Mouse (Mus musculus) midbrain, embryonic 10.5 days (tissue): ENCODE data around the gene Ldlrad1. TPM values are rescaled to one million over a fixed set of nuclear protein-coding genes. Genes with fewer than 3 reads are reported as not detected.

Experiments used
- DNase-seq: peaks from one replicate; pipeline ENCODE4 v3.0.0-alpha.2; 2017; ENCODE audit warnings: low spot score
- H3K27ac ChIP-seq: fragments of 300-500 bp; sonication (generic); replicated peaks from 2 replicates; pipeline ENCODE4 v1.5.1; 2016; ENCODE audit warnings: mild to moderate bottlenecking
- H3K27me3 ChIP-seq: fragments of 300-500 bp; sonication (generic); 2 replicates; pipeline ENCODE4 v1.6.1; 2016; ENCODE audit warnings: low read depth, mild to moderate bottlenecking; ENCODE audit not compliant: poor library complexity, severe bottlenecking
- H3K36me3 ChIP-seq: fragments of 300-500 bp; sonication (generic); 2 replicates; pipeline ENCODE4 v1.6.1; 2016; ENCODE audit warnings: mild to moderate bottlenecking, moderate library complexity
- H3K4me1 ChIP-seq: fragments of 300-500 bp; sonication (generic); 2 replicates; pipeline ENCODE4 v1.6.1; 2016
- H3K4me3 ChIP-seq: fragments of 300-500 bp; sonication (generic); 2 replicates; pipeline ENCODE4 v1.5.1; 2016; ENCODE audit warnings: mild to moderate bottlenecking, moderate library complexity
- H3K9me3 ChIP-seq: fragments of 300-500 bp; sonication (generic); replicated peaks from 2 replicates; pipeline ENCODE4 v1.6.1; 2016; ENCODE audit warnings: mild to moderate bottlenecking
- WGBS: fragments of 180-500 bp; shearing (Covaris S2); methylation state at CpG from one replicate; pipeline ENCODE4 v1.1.7; 2016; 5-methylcytosine and 5-hydroxymethylcytosine counted together
- polyA plus RNA-seq: library from polyadenylated mRNA; unstranded; fragments of >200 nt; fragmentation: Nextera tagmentation; extraction: Ambion mirVana; gene quantifications from 2 replicates; pipeline ENCODE4 v1.2.1, GENCODE M21; 2016

Gene Ldlrad1
- polyA plus RNA-seq, 1 experiment from 2014 or later, result not detected

DNA sequence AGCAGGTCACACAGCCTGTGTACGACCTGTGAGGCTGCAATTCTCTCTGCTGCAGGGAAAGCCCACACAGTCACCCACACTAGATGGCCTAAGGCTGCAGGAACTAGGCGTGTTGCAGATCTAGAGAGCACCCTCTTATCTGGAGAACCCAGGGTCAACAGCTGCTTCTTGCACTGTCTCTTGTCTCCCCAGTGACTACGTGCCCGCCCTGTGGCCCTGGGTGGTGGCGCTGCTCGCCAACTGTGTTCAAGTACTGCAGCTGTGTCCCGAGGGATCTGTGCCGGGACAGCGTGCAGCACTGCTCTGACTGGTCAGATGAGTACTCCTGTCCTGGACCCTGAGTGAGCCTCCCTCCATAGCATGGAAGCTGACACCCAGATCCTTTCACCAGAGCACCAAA, 8.6 kb downstream of the Ldlrad1 start:
- Histone ChIP-seq H3K36me3 (no peaks in the 10 kb centered on the region), H3K27ac (no peak overlapping the region), H3K9me3 (no peaks in the 10 kb centered on the region), H3K4me1 (no peaks in the 10 kb centered on the region), H3K27me3 (no peaks in the 10 kb centered on the region), H3K4me3 (no peak overlapping the region)
- WGBS, result 88% methylated on average over 9 of the region's 9 CpGs
- no peak for DNase-seq

DNA sequence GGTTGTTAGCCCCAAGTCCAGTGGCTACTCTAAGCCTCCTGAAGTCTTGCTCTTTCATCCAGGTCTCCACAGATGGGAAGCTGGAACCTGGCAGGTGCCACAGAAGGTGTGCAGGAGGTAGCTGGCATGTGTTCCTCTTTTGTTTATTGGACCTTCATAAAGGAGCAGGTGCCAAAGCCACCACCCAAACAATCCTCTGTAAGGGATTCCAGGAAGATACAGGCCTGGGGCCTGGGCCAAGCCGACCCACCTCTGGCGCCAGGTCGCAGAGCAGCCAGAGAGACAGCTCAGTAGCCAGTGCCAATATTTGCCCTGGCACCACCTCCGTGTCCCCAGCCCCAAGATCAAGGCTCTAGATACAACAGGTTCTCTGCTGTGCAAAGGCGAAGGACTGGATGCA, 12.5 kb downstream of the Ldlrad1 start:
- H3K27me3 ChIP-seq, result no peaks in the 10 kb centered on the region
- H3K4me3 ChIP-seq, result no peak overlapping the region
- no peak for DNase-seq
- WGBS, result 89% methylated on average over 5 of the region's 5 CpGs
- no peaks in the 10 kb centered on the region for H3K36me3 ChIP-seq
- H3K27ac ChIP-seq, result no peak overlapping the region
- H3K9me3 ChIP-seq, result no peaks in the 10 kb centered on the region
- no peaks in the 10 kb centered on the region for H3K4me1 ChIP-seq

DNA sequence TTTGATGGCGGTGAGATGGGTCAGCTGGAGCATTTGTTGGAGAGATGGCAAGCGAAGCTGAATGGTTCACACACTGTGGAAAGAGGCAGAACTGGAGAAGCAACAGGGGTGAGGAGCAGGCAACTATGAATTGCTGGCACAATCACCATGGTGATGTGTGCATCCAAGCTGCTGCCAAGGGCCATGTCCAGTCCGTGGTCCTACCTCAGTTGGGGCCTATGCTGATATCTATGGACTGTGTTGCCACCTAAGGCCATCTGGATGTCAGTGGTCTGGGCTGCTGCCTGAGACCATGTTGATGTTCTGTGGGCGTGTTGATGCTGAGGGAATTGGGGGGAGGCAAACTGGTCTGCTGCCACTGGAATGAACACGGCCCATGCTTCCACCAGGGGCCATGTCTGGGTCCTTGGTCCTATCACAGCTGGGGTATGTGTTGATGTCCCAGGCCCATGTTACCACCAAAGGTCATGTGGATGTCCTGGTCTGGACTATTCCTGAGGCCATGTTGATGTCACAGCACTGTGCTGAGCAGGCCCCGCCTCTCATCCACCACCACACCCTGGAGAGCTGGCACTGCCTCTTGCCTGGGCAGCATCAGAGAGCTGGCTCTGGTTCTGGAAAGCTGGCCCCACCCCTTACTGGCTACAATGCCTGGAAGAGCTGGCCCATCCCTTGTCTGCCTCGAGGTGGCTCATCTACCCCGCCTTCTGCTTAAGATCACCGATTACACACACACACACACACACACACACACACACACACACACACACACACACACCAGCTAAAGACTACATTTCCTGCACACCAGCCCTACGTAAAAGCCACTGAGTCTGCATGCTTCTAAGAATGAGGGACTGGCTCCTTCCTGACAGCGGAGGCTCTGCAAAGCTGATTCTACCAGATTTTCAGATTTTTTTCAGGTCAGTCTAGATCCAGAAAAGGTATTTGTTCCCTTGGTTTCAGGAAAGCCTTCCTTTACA, 14.5 kb downstream of the Ldlrad1 start:
- Histone ChIP-seq H3K9me3 (no peaks in the 10 kb centered on the region), H3K4me3 (no peak overlapping the region), H3K4me1 (no peaks in the 10 kb centered on the region), H3K27ac (no peak overlapping the region), H3K36me3 (no peaks in the 10 kb centered on the region), H3K27me3 (no peaks in the 10 kb centered on the region)
- DNase-seq, result no peak
- 87% methylated on average over 11 of the region's 11 CpGs for WGBS

DNA sequence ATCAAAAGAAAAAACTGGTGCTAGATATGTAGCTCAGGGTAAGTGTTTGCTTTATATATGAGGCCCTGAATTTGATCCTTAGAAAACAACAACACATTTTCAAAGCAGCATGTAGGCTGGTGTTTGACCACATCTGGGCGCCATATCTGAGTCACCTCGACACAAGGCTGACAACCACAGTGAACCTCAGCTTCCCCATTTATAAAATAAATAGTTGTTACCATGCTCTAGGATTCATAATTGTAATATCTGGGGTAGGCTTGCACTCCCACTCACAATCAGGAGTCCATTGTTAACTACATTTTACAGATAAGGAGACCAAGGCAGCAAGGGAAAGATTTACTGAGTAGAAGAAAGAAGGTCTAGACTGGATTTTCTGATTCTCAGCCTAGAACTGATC, 17.3 kb downstream of the Ldlrad1 start:
- Histone ChIP-seq H3K4me3 (no peak overlapping the region), H3K27me3 (no peaks in the 10 kb centered on the region), H3K4me1 (no peaks in the 10 kb centered on the region), H3K9me3 (no peaks in the 10 kb centered on the region), H3K36me3 (0 out of 2 replicates have a peak, but pooled peaks cover 2% of the 10 kb centered on the region), H3K27ac (no peak overlapping the region)
- DNase-seq, result no peak
- 91% methylated on average over 2 of the region's 2 CpGs for WGBS

DNA sequence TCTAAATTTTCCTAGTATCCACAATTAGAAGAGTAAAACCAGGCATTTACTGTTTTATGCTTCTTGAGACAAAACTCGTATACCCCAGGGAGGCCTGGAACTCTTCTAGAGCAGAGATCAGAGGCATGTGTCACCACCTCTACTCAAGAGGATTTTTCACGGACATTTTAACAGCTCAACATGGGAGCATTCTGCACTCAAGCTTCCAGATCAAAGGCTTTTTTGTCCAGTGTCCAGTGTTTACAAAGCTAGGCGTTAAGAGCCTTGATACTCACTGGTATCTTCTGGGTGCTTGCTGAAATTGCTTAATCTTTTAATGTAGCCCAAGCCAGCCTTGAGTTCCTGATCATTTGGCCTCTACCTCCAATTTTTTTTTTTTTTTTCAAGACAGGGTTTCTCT, 23.2 kb downstream of the Ldlrad1 start:
- H3K4me1 ChIP-seq, result no peaks in the 10 kb centered on the region
- no peaks in the 10 kb centered on the region for H3K27me3 ChIP-seq
- H3K4me3 ChIP-seq, result no peak overlapping the region
- H3K27ac ChIP-seq, result no peak overlapping the region
- peaks cover 60% of the 10 kb centered on the region for H3K36me3 ChIP-seq
- no peak for DNase-seq
- WGBS, result 63% methylated on average over 3 of the region's 3 CpGs
- H3K9me3 ChIP-seq, result no peaks in the 10 kb centered on the region

DNA sequence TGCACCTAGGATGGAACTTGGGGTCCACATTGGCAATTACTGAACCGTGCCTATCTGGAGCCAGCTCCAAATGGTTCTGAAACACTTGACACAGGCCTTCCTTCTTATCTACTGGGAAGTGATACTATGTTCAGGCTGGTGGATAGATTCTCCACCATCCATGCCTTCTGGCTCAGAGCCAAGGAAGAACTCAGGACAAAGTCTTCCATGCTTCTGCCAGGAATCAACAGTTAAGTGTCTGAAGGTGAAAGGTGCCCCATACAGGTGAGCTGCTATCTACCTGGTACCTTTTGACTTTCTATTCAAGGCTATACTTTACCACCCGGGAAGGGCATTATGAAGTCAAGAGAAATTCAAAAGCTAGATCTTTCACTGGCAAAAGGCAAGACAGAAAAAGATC, 29.3 kb downstream of the Ldlrad1 start:
- Histone ChIP-seq H3K27me3 (no peaks in the 10 kb centered on the region), H3K9me3 (no peaks in the 10 kb centered on the region), H3K27ac (no peak overlapping the region), H3K36me3 (peaks cover 97% of the 10 kb centered on the region), H3K4me3 (no peak overlapping the region), H3K4me1 (no peaks in the 10 kb centered on the region)
- WGBS, result 97% methylated on average over 2 of the region's 2 CpGs
- DNase-seq, result no peak

DNA sequence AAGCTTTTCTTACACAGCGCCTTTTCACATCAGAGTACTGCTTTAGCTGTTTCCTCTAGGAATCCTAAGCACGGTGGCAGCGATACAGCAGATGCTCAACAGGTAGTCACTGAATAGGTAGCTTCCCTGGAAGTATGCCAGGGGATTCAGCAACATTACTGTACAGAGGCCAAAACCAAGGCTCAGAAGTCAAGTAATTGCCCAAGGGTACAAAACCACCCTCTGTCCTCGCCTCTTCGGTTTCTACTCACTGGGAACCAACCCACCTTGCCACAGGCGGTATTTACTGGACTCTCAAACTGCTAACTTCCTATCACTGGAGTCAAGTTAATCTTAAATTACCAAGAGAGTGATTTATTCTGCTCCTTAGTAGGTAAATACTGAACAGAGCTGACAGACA, 31.2 kb downstream of the Ldlrad1 start:
- DNase-seq, result no peak
- H3K27ac ChIP-seq, result no peak overlapping the region
- 96% methylated on average over 6 of the region's 6 CpGs for WGBS
- no peak overlapping the region for H3K4me3 ChIP-seq
- H3K27me3 ChIP-seq, result no peaks in the 10 kb centered on the region
- peaks cover 8% of the 10 kb centered on the region for H3K4me1 ChIP-seq
- H3K9me3 ChIP-seq, result no peaks in the 10 kb centered on the region
- H3K36me3 ChIP-seq, result peaks cover 78% of the 10 kb centered on the region

DNA sequence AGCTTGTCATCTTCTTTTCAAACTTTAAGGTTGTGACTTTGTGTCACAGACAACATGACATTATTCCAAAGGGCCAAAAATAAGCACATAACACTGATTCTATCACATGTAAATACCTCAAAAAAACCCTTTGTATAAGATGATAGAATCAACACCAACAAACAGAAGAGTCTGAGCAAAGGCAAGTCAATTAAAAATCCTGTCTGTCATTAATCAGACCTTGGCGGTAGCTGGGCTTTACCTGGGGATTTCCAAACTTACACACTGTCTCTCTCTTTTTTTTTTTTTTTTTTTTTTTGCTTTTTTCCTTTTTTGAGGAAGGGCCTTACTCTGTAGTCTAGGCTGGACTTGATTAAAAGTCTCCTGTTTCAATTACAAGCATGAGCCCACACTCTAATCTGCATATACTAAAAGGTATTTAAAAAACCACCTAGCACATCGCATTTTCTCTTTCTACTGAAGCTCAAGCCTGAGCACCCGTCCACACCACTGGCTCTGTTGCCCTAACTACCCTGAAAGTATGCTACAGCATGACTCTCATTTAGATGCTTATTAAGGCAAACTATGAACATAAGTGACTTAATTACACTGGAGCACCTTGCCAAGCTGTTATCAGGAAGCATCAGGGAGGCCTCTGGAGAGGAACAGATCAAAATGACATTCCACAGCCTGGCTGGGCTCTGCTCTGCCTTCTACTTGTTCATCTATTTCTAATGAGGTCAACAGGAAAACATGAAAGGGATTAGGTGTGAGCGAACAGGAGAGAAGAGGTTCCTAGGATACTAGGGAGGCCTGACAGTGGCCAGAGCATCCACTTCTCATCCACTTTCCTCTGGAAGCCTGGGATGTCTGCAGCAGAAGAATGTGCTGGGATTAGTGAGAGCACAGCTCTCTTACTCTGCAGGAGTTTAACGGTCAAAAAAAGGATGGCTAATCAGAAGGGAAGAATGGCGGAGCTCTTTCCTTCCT, 34.7 kb downstream of the Ldlrad1 start:
- Histone ChIP-seq H3K4me1 (peaks cover 16% of the 10 kb centered on the region), H3K4me3 (no peak overlapping the region), H3K36me3 (peaks cover 52% of the 10 kb centered on the region), H3K9me3 (no peaks in the 10 kb centered on the region), H3K27ac (no peak overlapping the region), H3K27me3 (no peaks in the 10 kb centered on the region)
- no peak for DNase-seq
- 78% methylated on average over 6 of the region's 6 CpGs for WGBS

DNA sequence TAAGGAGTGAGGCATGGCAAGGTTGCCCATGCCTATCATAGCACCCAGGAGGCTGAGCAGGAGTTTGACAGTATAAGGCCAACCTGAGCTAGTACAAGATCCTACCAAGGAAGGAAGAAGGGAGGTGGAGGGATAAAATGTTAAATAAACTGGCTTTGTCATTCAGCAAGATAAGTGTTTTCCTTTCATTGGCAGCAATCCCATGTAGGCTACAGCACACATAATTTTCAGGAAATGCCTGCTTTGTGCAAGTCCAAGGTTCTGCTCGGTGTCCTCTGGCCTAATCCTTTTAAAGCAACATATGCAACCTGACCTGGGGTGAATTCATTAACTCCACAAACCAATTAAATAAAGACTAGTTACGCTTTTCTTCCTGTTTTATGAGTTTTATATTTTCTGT, 36.4 kb downstream of the Ldlrad1 start:
- H3K27ac ChIP-seq, result no peak overlapping the region
- no peaks in the 10 kb centered on the region for H3K27me3 ChIP-seq
- DNase-seq, result no peak
- WGBS, result 77% methylated on average over 2 of the region's 2 CpGs
- peaks cover 36% of the 10 kb centered on the region for H3K36me3 ChIP-seq
- H3K4me1 ChIP-seq, result peaks cover 30% of the 10 kb centered on the region
- H3K4me3 ChIP-seq, result no peak overlapping the region
- no peaks in the 10 kb centered on the region for H3K9me3 ChIP-seq

DNA sequence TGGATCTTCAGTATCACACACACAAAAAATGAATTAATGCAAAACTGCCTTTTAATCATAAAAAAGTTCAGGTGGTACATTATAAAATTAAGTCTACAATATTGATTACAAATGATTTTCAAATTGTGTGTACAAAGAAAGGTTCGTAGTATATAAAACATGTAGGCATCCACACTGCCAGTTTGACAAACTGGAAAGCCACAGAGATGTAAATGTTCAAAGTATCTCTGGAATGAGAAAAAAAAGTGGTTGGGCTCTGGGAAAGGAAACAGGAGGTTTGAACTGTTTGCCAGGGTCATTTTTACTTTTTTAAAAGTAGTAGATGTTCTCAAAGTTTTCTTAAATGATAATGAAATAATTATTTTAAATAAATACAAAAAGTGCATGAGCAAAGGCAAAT, 37.1 kb downstream of the Ldlrad1 start:
- H3K36me3 ChIP-seq, result peaks cover 29% of the 10 kb centered on the region
- H3K4me3 ChIP-seq, result no peak overlapping the region
- H3K4me1 ChIP-seq, result peaks cover 36% of the 10 kb centered on the region
- H3K27me3 ChIP-seq, result no peaks in the 10 kb centered on the region
- H3K9me3 ChIP-seq, result no peaks in the 10 kb centered on the region
- DNase-seq, result no peak
- 81% methylated on average over 1 of the region's 1 CpGs for WGBS
- H3K27ac ChIP-seq, result no peak overlapping the region

DNA sequence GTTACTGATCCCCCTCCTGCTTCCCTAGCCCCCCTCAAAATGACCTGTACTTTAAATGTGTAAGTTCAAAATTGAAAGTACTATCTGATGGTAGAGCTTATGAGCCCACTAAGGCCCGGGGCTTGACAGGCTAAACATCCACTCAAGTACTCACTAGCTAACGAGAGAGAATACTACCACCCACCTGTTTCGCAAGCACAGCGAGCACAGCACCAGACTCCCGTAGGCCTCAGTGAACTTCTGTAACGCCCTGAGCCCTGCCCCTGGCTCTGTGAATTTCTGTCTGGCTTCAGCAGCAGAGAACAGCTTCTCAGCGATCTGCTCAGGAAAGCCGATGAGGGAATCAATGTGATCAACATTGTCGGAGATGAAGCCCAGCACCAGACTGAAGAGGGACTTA, 38.1 kb downstream of the Ldlrad1 start:
- no peak for DNase-seq
- Histone ChIP-seq H3K9me3 (no peaks in the 10 kb centered on the region), H3K4me1 (peaks cover 44% of the 10 kb centered on the region), H3K27ac (no peak overlapping the region), H3K36me3 (peaks cover 18% of the 10 kb centered on the region), H3K4me3 (no peak overlapping the region), H3K27me3 (no peaks in the 10 kb centered on the region)
- 85% methylated on average over 9 of the region's 9 CpGs for WGBS

DNA sequence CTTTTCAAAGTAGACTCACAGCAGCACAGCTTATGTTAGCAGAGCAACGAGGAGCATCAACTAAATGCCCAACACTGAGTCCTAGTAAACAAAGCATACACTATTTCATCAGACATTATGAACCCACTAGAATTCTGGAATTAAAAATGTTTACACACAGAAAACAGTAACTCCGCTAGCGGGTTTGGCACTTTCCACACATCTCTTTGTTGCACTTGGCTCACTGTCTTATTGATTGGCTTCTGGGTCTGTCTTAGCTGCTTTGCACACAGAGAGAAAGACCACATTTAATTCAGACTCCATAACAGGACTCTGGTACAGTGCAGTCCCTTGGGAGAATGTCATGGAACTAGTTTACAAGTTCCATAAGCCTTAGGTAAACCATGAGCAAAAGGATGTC, 39.1 kb downstream of the Ldlrad1 start:
- DNase-seq, result no peak
- no peaks in the 10 kb centered on the region for H3K27me3 ChIP-seq
- H3K4me3 ChIP-seq, result no peak overlapping the region
- peaks cover 53% of the 10 kb centered on the region for H3K4me1 ChIP-seq
- H3K9me3 ChIP-seq, result no peaks in the 10 kb centered on the region
- H3K27ac ChIP-seq, result no peak overlapping the region
- WGBS, result 94% methylated on average over 3 of the region's 3 CpGs
- peaks cover 10% of the 10 kb centered on the region for H3K36me3 ChIP-seq
